Mouse (Mus musculus): ENCODE results near the gene Fbxl12.
A peak's percentile ranks its signal among the peaks of the same experiment; 100 is the strongest.
"Not testable (repeated sequence)": the region's sequence is repeated elsewhere in the genome, so short reads cannot be mapped to it uniquely, and the experiment has no call there.

The Fbxl12 gene

GRCm38 (mm10) chr9:20644360-20645081 is at the start of gene Fbxl12:
Gene Fbxl12 (minus strand): TSS chr9:20644767.
- peak; percentile 84 for DNase-seq (ENCODE audit: low read depth, low spot score)

DNA sequence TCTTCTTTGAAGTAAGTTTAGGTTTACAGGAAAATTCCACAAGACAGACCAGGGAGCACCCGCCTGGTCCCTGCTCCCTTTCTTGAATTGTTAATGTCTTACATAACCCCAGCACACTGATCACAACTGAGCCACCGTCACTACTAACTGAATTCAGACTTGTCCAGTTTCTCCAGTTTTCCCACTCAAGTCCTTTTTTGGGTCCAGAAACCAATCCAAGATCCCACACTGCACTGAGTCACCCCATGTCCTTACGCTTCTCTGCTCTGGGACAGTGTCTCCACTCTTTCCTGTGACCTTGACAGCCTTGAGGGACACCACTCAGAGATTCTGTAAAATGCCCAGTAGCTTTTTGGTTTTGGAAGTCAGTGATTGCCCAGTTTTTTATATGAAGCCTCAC is 48.3 kb upstream of the Fbxl12 start:
- DNase-seq (ENCODE audit: low read depth, low spot score), result no peak

DNA sequence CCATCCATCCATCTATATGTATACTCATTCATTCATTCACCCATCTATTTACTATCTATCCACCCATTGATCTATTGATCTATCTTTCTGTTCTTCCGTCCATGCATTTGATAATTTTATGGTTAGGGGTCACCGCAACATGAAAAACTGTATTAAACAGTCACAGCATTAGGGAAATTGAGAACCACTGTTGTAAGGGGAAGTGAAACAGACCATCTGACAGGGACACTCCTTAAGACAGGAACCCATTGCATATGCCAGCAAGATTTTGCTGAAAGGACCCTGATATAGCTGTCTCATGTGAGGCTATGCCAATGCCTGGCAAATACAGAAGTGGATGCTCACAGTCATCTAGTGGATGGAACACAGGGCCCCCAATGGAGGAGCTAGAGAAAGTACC is 45.9 kb upstream of the Fbxl12 start:
- DNase-seq (ENCODE audit: low read depth, low spot score), result not testable (repeated sequence)

GRCm38 (mm10) chr9:20689913-20690312 is 45.3 kb upstream of the Fbxl12 start:
- peak; percentile 16 for DNase-seq (ENCODE audit: low read depth, low spot score)

- no peak for DNase-seq (ENCODE audit: low read depth, low spot score)
Measured at GRCm38 (mm10) chr9:20689403-20689802, 44.8 kb upstream of the Fbxl12 start.

DNA sequence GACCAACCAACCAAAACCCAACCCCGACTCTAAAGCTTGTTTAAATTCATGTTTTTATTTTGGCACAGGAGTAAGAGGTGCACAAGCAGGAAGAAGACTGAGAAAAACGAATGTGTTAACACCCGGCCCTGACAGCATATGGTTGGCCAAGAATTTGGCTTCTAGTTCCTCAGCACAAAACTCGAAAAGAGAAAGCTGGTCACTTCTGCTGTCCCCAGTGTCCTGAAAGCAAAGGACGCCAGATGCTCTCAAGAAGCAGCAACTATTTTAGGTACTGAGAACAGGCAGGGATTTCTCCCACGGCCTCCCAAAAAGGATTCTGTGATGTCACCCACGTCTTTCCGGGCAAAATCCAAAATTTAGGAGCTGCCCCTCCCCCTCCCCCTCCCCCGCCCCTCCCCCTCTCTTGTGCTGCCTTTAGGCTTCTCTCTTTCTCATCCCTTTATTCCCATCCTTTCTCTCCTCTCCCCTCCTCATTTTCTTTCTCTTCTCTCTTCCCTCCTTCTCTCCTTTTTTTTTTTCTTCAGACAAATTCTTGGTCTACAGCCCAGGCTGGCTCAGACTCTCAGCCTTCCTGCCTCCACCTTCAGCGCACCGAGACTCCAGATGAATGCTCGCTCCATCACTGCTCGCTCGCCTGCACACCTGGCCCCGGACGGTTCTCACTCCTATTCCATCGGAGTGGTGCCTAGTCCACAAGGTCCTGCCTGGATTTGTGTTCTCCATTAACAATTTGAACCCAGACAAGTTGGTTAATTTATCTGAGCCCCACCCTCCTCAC is 40.7 kb upstream of the Fbxl12 start:
- no peak for DNase-seq (ENCODE audit: low read depth, low spot score)

GRCm38 (mm10) chr9:20682389-20682722 is 37.8 kb upstream of the Fbxl12 start:
- no peak for DNase-seq (ENCODE audit: low read depth, low spot score)

- peak; percentile 29 for DNase-seq (ENCODE audit: low read depth, low spot score)
Measured at GRCm38 (mm10) chr9:20681546-20682388, 37.2 kb upstream of the Fbxl12 start.

GRCm38 (mm10) chr9:20680378-20680958 is 35.9 kb upstream of the Fbxl12 start:
- DNase-seq (ENCODE audit: low read depth, low spot score), result no peak

DNA sequence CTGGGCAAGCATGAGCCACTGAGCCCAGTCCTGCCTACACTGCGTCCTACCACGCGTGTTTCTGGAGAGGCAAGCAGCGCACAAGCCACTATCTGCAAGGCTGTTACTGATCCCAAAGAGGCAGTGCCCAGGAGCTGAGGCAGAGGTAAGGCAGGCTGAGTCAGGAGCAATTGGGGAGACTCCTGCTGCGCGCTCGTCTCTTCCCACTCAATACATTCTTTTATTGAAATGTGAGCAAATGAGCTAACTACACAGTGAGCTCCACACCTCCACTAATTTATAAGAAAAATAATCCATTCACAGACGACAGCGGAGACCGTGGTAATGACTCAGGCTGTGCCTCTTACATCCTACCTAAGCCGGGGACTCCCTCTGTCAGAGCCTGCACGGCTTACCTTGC is 33.3 kb upstream of the Fbxl12 start:
- DNase-seq (ENCODE audit: low read depth, low spot score), result no peak

DNA sequence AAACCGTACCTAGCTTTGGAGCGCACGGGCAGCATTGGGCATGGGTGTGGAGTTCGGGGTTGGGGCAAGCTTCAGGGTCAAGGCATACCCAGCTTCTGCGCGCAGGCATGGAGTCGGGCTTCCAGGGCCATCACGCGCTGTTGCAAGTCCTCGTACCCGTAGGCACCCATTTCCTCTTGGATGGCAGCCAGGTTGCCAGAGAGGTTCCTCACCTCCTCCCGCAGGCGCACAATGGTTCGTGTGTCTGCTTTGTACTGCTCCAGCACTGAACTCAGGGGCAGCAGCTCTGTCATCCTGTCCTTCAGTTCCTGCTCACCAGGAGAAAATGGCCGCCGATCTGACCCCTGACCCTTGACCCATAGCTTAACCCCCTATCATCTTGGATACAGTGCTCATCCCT is 27.5 kb upstream of the Fbxl12 start:
- peak; percentile 22 for DNase-seq (ENCODE audit: low read depth, low spot score)

- DNase-seq (ENCODE audit: low read depth, low spot score), result no peak
Measured at GRCm38 (mm10) chr9:20668065-20668464, 23.5 kb upstream of the Fbxl12 start.

DNA sequence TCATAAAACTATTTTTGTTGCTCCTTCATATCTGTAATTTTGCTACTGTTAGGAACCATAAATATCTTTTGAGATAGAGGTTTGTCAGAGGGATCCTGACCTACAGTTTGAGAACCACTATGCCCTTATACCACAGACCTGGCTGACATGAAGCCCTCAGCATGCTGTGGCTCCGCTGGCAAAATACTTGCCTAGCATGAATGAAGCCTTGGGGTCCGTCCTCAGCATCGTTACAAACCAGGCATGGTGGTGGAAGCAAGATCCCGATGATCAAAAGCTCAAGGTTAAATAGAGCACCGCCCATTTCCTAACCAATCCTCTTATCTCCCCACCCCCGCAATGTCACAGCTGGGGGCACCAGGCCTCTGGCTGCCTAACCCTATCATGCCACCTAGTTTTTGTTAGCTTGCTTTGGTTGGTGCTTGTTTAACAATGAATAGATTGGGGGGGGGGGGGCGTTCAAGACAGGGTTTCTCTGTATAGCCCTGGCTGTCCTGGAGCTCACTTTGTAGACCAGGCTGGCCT is 22.0 kb upstream of the Fbxl12 start:
- DNase-seq (ENCODE audit: low read depth, low spot score), result peak; percentile 50

- DNase-seq (ENCODE audit: low read depth, low spot score), result no peak
Measured at GRCm38 (mm10) chr9:20665925-20666324, 21.4 kb upstream of the Fbxl12 start.

DNA sequence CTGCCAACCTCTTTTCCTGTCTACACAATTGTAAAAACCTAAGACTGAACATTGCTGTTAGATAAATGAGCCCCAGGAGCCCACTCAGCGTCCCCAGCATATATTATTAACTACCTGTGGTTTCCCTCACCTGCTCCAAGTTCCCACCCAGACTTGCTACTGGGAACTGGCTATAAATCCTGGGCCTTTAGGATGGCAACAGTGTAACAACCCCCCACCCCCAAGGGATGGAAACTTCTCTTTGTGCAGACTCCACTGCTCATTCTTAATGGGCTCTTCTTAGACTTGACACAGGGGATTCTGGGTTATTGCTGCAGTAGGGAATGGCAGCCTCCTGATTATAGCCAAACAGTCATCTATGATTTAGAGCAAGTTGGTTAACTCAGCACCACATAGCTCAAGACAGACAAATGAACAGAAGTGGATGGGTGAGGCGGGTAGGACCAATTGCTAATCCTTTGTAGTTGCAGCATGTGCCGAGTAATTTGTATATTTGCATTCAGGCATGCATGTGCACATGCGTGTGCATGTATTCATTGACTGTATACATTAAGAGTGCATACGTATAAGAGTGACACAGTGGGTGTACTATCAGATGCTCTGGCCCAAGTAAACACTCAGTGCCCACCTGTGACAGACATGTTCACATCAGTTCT is 20.5 kb upstream of the Fbxl12 start:
- DNase-seq (ENCODE audit: low read depth, low spot score), result no peak

DNA sequence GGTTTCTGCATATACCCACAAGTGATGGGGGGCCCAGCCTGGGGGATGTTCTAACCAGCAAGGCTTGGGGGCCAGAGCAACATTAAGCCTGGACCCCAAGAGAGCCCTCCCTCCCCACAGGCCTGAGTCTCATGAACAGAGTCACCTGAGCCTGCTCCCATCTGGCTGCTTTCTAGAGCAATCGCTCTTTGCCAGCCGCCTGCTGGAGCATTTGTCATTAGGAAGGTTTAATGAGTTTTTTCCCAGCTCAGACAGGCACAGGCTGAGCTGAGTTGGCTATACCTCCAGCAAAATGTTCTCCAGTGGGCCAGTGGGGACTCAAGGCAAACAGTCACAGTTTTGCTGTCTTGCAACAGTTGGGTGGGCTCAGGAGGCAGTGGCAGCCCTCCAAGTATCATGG is 19.8 kb upstream of the Fbxl12 start:
- no peak for DNase-seq (ENCODE audit: low read depth, low spot score)

DNA sequence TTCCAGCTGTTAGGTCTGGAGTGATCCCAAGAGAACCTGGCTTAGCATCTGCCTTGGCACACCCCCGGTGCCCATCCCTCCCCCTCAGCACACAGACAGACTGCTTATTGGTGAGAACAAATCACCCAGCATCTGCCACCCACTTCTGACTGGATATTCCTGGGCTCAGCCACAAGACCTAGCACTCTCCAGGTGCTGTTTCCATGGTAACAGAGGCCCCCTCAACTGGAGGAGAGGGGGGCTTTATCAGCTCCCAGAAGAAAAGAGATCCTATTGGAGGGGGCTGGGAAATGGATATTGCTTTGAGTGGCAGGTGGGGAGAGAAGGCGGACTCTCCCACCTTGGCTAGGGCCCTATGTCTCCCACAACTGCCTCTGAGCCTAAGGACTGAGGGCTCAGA is 19.4 kb upstream of the Fbxl12 start:
- no peak for DNase-seq (ENCODE audit: low read depth, low spot score)

DNA sequence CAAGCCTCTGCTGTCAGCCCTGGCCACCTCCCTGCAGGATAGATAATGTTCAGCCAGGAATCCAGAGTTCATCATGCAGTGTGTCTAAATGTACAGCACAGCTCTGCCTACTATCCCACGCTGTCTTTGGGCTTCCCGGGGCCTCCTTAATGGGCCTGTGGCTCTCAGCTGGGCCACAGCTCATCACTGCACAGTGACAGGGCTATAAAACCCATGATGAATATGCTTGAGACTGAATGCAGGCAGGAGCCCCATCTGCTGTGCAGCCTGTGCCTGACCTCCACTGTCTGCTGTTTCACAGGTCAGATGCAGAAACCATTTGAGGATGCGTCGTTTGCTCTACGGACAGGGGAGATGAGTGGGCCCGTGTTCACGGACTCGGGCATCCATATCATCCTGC is 18.3 kb upstream of the Fbxl12 start:
- DNase-seq (ENCODE audit: low read depth, low spot score), result no peak

DNA sequence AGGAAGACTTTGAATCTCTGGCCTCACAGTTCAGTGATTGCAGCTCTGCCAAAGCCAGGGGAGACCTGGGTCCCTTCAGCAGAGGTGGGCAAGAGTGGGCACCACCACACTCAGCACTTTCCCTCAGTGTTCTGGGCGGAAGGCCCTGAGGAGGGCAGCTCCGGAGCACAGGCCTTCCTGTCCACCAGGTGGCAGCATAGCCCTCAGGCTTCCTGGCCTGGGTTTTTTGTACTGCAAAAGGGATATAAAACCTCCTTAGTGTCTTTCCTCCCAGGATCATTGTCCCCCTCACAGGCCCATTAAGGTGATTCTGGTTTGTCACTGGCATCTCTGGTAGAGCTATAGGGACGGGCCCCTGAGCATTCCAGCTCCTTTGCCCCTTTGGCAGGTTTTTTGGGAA is 17.8 kb upstream of the Fbxl12 start:
- DNase-seq (ENCODE audit: low read depth, low spot score), result peak; percentile 76

- DNase-seq (ENCODE audit: low read depth, low spot score), result no peak
Measured at GRCm38 (mm10) chr9:20657546-20657945, 13.0 kb upstream of the Fbxl12 start.

- DNase-seq (ENCODE audit: low read depth, low spot score), result no peak
Measured at GRCm38 (mm10) chr9:20653859-20654258, 9.3 kb upstream of the Fbxl12 start.
